Mouse (Mus musculus) ES-Bruce4 (cell line): ENCODE data around the gene Crtc3.

ENCODE experiments used
- CTCF ChIP-seq: IDR thresholded peaks from one replicate; pipeline ENCODE4 v1.8.1; 2011; ENCODE audit warnings: low read depth, low read length
- EP300 ChIP-seq: IDR thresholded peaks from 2 replicates; pipeline ENCODE4 v1.6.1; 2011; ENCODE audit warnings: low read depth, low read length; ENCODE audit not compliant: insufficient read depth
- POLR2A ChIP-seq: IDR thresholded peaks from one replicate; pipeline ENCODE4 v1.8.1; 2011; ENCODE audit warnings: low read length; ENCODE audit not compliant: insufficient read depth

DNA sequence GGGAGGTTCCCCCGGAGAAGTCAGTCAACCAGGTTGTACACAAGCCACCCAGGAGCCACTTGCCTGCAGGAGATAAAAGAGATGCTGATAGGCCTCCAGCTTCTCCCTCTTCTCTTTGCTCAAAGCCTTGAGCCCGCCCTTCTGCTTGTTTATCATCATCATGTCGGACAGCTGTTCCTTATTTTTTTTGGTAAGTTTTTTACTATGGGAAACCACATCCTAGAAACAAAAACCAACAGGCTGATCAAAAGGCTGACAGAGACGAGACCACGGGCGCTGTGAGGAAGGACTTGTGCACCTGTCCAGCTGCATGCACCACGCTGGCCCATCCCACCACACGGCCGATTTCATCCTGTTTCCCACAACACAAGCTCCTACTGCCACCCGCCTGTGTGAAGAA lies 47.5 kb upstream of the Crtc3 start:
- no peak for TF ChIP-seq POLR2A
- no peak for TF ChIP-seq CTCF
- no peak for TF ChIP-seq EP300
